In genomic region chr1:189012846-189013586, GRCm38 (mm10) we compare ENCODE assay signal across 8 mouse cellular contexts. TPM values are rescaled to one million over a fixed set of nuclear protein-coding genes. Genes with fewer than 3 reads are reported as not detected.
A peak's percentile ranks its signal among the peaks of the same experiment; 100 is the strongest.
DNase-seq lines count a peak whose midpoint lies in the region; ATAC-seq and TF ChIP-seq lines count a peak whose summit lies in the region.

No protein-coding gene starts in this region.

- H3K4me2 ChIP-seq in midbrain, embryonic 11.5 days: no peak overlapping the region
- H3K4me2 ChIP-seq in forebrain, embryonic 12.5 days: peak overlapping the region; percentile 17
- H3K4me2 ChIP-seq in limb, embryonic 14.5 days (replicated peaks; ENCODE audit: low read depth, low read length, severe bottlenecking): peak overlapping the region; percentile 31
- H3K4me2 ChIP-seq in myocyte (ENCODE audit: low read depth): peak overlapping the region; percentile 39

- no peak overlapping the region for H3ac ChIP-seq in myocyte (ENCODE audit: control insufficient read depth, insufficient read length)

- no peak overlapping the region for H3K4me3 ChIP-seq in midbrain, embryonic 11.5 days (ENCODE audit: low read depth, low read length)
- no peak overlapping the region for H3K4me3 ChIP-seq in midbrain, embryonic 10.5 days
- no peak overlapping the region for H3K4me3 ChIP-seq in forebrain, embryonic 12.5 days (replicated peaks)
- 0 out of 2 replicates have a peak overlapping the region, but pooled peaks have one; percentile 7 for H3K4me3 ChIP-seq in limb, embryonic 14.5 days (replicated peaks; ENCODE audit: low read length)
- H3K4me3 ChIP-seq in myocyte: no peak overlapping the region

- WGBS in midbrain, embryonic 11.5 days: 9% methylated on average over 16 of the region's 16 CpGs
- WGBS in midbrain, embryonic 10.5 days: 10% methylated on average over 16 of the region's 16 CpGs
- WGBS in forebrain, embryonic 12.5 days: 10% methylated on average over 16 of the region's 16 CpGs
- 5% methylated on average over 16 of the region's 16 CpGs for WGBS in limb, embryonic 14.5 days

- no peaks in the 10 kb centered on the region for H3K36me3 ChIP-seq in midbrain, embryonic 11.5 days (ENCODE audit: control insufficient read depth, insufficient read depth, low read length)
- no peaks in the 10 kb centered on the region for H3K36me3 ChIP-seq in midbrain, embryonic 10.5 days
- no peaks in the 10 kb centered on the region for H3K36me3 ChIP-seq in forebrain, embryonic 12.5 days (replicated peaks)
- no peaks in the 10 kb centered on the region for H3K36me3 ChIP-seq in limb, embryonic 14.5 days (ENCODE audit: control insufficient read depth, insufficient read depth, low read length)
- H3K36me3 ChIP-seq in myocyte (ENCODE audit: control insufficient read depth, insufficient read depth): no peaks in the 10 kb centered on the region

- intact Hi-C loops in gastrocnemius, postnatal 14 days (cut with DNase I; ENCODE audit: low total_unique reads): no loop called here
- intact Hi-C loops in gastrocnemius, postnatal 36 days (cut with DNase I): no loop called here

- DNase-seq in midbrain, embryonic 11.5 days (ENCODE audit: low spot score, missing footprints): peak; percentile 86
- DNase-seq in midbrain, embryonic 10.5 days (ENCODE audit: low spot score): no peak
- peak; percentile 24 for DNase-seq in limb, embryonic 14.5 days (ENCODE audit: low spot score)
- no peak for DNase-seq in gastrocnemius, postnatal 14 days
- no peak for DNase-seq in thymus, postnatal 4 days
- DNase-seq in gastrocnemius, postnatal 36 days: no peak

- no peak overlapping the region for H3K27ac ChIP-seq in midbrain, embryonic 11.5 days (ENCODE audit: low read depth, low read length)
- no peak overlapping the region for H3K27ac ChIP-seq in midbrain, embryonic 10.5 days (replicated peaks)
- no peak overlapping the region for H3K27ac ChIP-seq in forebrain, embryonic 12.5 days
- no peak overlapping the region for H3K27ac ChIP-seq in limb, embryonic 14.5 days (replicated peaks; ENCODE audit: low read depth, low read length)

- H3K79me2 ChIP-seq in myocyte (ENCODE audit: control insufficient read depth, insufficient read depth): no peaks in the 10 kb centered on the region

- TF ChIP-seq POLR2A in limb, embryonic 14.5 days (IDR thresholded peaks at IDR 0.05; ENCODE audit: borderline replicate concordance, extremely low read depth, insufficient read depth, insufficient read length): no peak
- TF ChIP-seq POLR2A in myocyte (IDR thresholded peaks at IDR 0.05; ENCODE audit: insufficient read length, low read depth): no peak

- no peaks in the 10 kb centered on the region; the same call in 1 of the 2 replicates for H3K27me3 ChIP-seq in midbrain, embryonic 11.5 days (ENCODE audit: control insufficient read depth, insufficient read depth, low read length)
- H3K27me3 ChIP-seq in midbrain, embryonic 10.5 days (ENCODE audit: low read depth, poor library complexity, severe bottlenecking): peaks cover 25% of the 10 kb centered on the region
- peaks cover 31% of the 10 kb centered on the region for H3K27me3 ChIP-seq in forebrain, embryonic 12.5 days
- no peaks in the 10 kb centered on the region for H3K27me3 ChIP-seq in limb, embryonic 14.5 days (ENCODE audit: control insufficient read depth, insufficient read depth, low read length)
- H3K27me3 ChIP-seq in myocyte (ENCODE audit: control insufficient read depth, insufficient read depth, insufficient read length): peaks cover 21% of the 10 kb centered on the region

- peaks cover 5% of the 10 kb centered on the region; the same call in 1 of the 2 replicates for H3K4me1 ChIP-seq in midbrain, embryonic 11.5 days (ENCODE audit: control insufficient read depth, insufficient read depth, low read length)
- H3K4me1 ChIP-seq in midbrain, embryonic 10.5 days: peaks cover 21% of the 10 kb centered on the region
- peaks cover 12% of the 10 kb centered on the region for H3K4me1 ChIP-seq in forebrain, embryonic 12.5 days
- H3K4me1 ChIP-seq in limb, embryonic 14.5 days (ENCODE audit: control insufficient read depth, insufficient read depth, low read length): peaks cover 27% of the 10 kb centered on the region

- no peaks in the 10 kb centered on the region for H3K9me3 ChIP-seq in midbrain, embryonic 11.5 days (ENCODE audit: control insufficient read depth, low read length)
- H3K9me3 ChIP-seq in midbrain, embryonic 10.5 days (replicated peaks): no peaks in the 10 kb centered on the region
- no peaks in the 10 kb centered on the region for H3K9me3 ChIP-seq in forebrain, embryonic 12.5 days
- no peaks in the 10 kb centered on the region for H3K9me3 ChIP-seq in limb, embryonic 14.5 days (ENCODE audit: control insufficient read depth, low read length)

- no peak overlapping the region for H3K9ac ChIP-seq in midbrain, embryonic 11.5 days (ENCODE audit: low read length)
- no peak overlapping the region for H3K9ac ChIP-seq in forebrain, embryonic 12.5 days
- H3K9ac ChIP-seq in limb, embryonic 14.5 days (ENCODE audit: low read depth, low read length, severe bottlenecking): no peak overlapping the region

- ATAC-seq in midbrain, embryonic 11.5 days (ENCODE audit: low FRiP score): no peak
- no peak for ATAC-seq in forebrain, embryonic 12.5 days (ENCODE audit: low FRiP score)
- ATAC-seq in limb, embryonic 14.5 days (ENCODE audit: low FRiP score, low read depth): no peak

TF ChIP-seq in myocyte, 11 proteins besides CTCF, POLR2A, EP300 and RAD21:
- TF ChIP-seq TCF12 (IDR thresholded peaks at IDR 0.05; ENCODE audit: insufficient read depth, poor library complexity, severe bottlenecking): no peak
- TF ChIP-seq POLR2AphosphoS2 (IDR thresholded peaks at IDR 0.05; ENCODE audit: insufficient read length, low read depth): no peak
- TF ChIP-seq SRF (IDR thresholded peaks at IDR 0.05; ENCODE audit: control insufficient read depth, insufficient read length, low read depth): no peak
- TF ChIP-seq USF1 (IDR thresholded peaks at IDR 0.05; ENCODE audit: low read depth): no peak
- no peak for TF ChIP-seq E2F4 (IDR thresholded peaks at IDR 0.05; ENCODE audit: insufficient read depth)
- no peak for TF ChIP-seq MAX (IDR thresholded peaks at IDR 0.05; ENCODE audit: low read depth)
- no peak for TF ChIP-seq CEBPB (IDR thresholded peaks at IDR 0.05; ENCODE audit: insufficient read depth, poor library complexity, severe bottlenecking)
- TF ChIP-seq MYOG (IDR thresholded peaks at IDR 0.05; ENCODE audit: control insufficient read depth in 1 of 3, insufficient read depth in 1 of 3, insufficient read length in 2 of 3, low read depth in 2 of 3): no peak
- TF ChIP-seq MYOD1 (IDR thresholded peaks at IDR 0.05; ENCODE audit: control insufficient read depth in 1 of 3, insufficient read length in 2 of 3, low read depth in 2 of 3): no peak
- no peak for TF ChIP-seq REST (IDR thresholded peaks at IDR 0.05; ENCODE audit: insufficient read depth, insufficient read length)
- no peak for TF ChIP-seq TCF3 (IDR thresholded peaks at IDR 0.05; ENCODE audit: insufficient read length, low read depth)
TF ChIP-seq in myocyte: peak in this region for 0.

RNA-seq across cellular contexts. Expression of gene Kctd3, which starts 5.4 kb away (rescaled TPM):
- 36.1 and 36.7 TPM in 2 replicates for polyA plus RNA-seq in midbrain, embryonic 11.5 days (2014; fragmentation: Nextera tagmentation; extraction: Ambion mirVana)
- 28.6 and 31.1 TPM in 2 replicates for polyA plus RNA-seq in midbrain, embryonic 10.5 days (2016; fragmentation: Nextera tagmentation; extraction: Ambion mirVana)
- 37.9 and 39.4 TPM in 2 replicates for polyA plus RNA-seq in forebrain, embryonic 12.5 days (2016; fragmentation: Nextera tagmentation; extraction: Ambion mirVana)
- 61.8 and 79.0 TPM in 2 replicates for polyA plus RNA-seq in limb, embryonic 14.5 days (2012; rRNA removed)
- polyA plus RNA-seq in limb, embryonic 14.5 days (2014; fragmentation: Nextera tagmentation; extraction: Ambion mirVana): 35.4 and 38.3 TPM in 2 replicates
- polyA plus RNA-seq in myocyte (2012; fragmentation: generic; extraction: Trizol): 27.1 TPM
- total RNA-seq in gastrocnemius, postnatal 14 days (2021): 10 to 100 TPM; 28.6 to 33.5 TPM
- 10 to 100 TPM; 21.4 to 23.3 TPM for total RNA-seq in gastrocnemius, postnatal 36 days (2021)

Comparison
In these comparisons a context has a peak if more than half of its experiments do, and no peak if none do; other contexts are left out.
1. DNase-seq: peak in midbrain, embryonic 11.5 days (single experiment) and limb, embryonic 14.5 days (single experiment); none in midbrain, embryonic 10.5 days (single experiment), gastrocnemius, postnatal 14 days (single experiment), thymus, postnatal 4 days (single experiment) and gastrocnemius, postnatal 36 days (0 of 2).